Mouse (Mus musculus): ENCODE measurements around the gene Zfhx3. TPM values are rescaled to one million over a fixed set of nuclear protein-coding genes. Genes with fewer than 3 reads are reported as not detected.

The Zfhx3 gene
- polyA plus RNA-seq, 1 experiment from 2014 or later, result 2.4 TPM

- H3K4me3 ChIP-seq (ENCODE audit: low read depth, low read length), result no peak overlapping the region
- H3K27me3 ChIP-seq (replicated peaks; ENCODE audit: control insufficient read depth, insufficient read depth, low read length), result no peaks in the 10 kb centered on the region
- H3K27ac ChIP-seq (ENCODE audit: low read depth, low read length), result no peak overlapping the region
- no peak for TF ChIP-seq CTCF (IDR thresholded peaks at IDR 0.05; ENCODE audit: low read depth)
- no peak overlapping the region for H3K4me2 ChIP-seq (replicated peaks; ENCODE audit: low read depth)
- H3K36me3 ChIP-seq (ENCODE audit: control insufficient read depth, insufficient read depth), result peaks cover 32% of the 10 kb centered on the region
- H3K4me1 ChIP-seq (replicated peaks; ENCODE audit: control insufficient read depth, insufficient read depth, low read length), result no peaks in the 10 kb centered on the region
- H3K9ac ChIP-seq (ENCODE audit: low read depth, low read length), result no peak overlapping the region
- ATAC-seq, result no peak
- 0 out of 2 replicates have a peak, but pooled peaks cover 3% of the 10 kb centered on the region for H3K9me3 ChIP-seq (ENCODE audit: control insufficient read depth)
- 88% methylated on average over 11 of the region's 11 CpGs for WGBS
These were observed 1000.7 kb downstream of the Zfhx3 start for GRCm38 (mm10) chr8:108943132-108943531.

- H3K9me3 ChIP-seq (ENCODE audit: control insufficient read depth), result peaks cover 12% of the 10 kb centered on the region
- no peak overlapping the region for H3K9ac ChIP-seq (ENCODE audit: low read depth, low read length)
- no peak overlapping the region for H3K27ac ChIP-seq (ENCODE audit: low read depth, low read length)
- H3K4me2 ChIP-seq (replicated peaks; ENCODE audit: low read depth), result no peak overlapping the region
- H3K4me1 ChIP-seq (replicated peaks; ENCODE audit: control insufficient read depth, insufficient read depth, low read length), result no peaks in the 10 kb centered on the region
- no peak overlapping the region for H3K4me3 ChIP-seq (ENCODE audit: low read depth, low read length)
- peaks cover 44% of the 10 kb centered on the region for H3K36me3 ChIP-seq (ENCODE audit: control insufficient read depth, insufficient read depth)
- no peak for TF ChIP-seq CTCF (IDR thresholded peaks at IDR 0.05; ENCODE audit: low read depth)
- no peak for ATAC-seq
- no peaks in the 10 kb centered on the region for H3K27me3 ChIP-seq (replicated peaks; ENCODE audit: control insufficient read depth, insufficient read depth, low read length)
- WGBS, result 85% methylated on average over 13 of the region's 13 CpGs
These were observed 1001.9 kb downstream of the Zfhx3 start for GRCm38 (mm10) chr8:108944312-108944711.

DNA sequence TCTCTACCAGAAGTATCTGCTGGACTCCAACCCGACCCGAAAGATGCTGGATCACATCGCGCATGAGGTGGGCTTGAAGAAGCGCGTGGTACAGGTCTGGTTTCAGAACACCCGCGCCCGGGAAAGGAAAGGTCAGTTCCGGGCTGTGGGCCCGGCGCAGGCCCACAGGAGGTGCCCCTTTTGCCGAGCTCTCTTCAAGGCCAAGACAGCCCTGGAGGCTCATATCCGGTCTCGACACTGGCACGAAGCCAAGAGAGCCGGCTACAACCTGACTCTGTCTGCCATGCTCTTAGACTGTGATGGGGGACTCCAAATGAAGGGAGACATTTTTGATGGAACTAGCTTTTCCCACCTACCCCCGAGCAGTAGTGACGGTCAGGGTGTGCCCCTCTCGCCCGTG lies 1007.9 kb downstream of the Zfhx3 start:
- H3K4me1 ChIP-seq (replicated peaks; ENCODE audit: control insufficient read depth, insufficient read depth, low read length), result no peaks in the 10 kb centered on the region
- no peak overlapping the region for H3K4me2 ChIP-seq (replicated peaks; ENCODE audit: low read depth)
- ATAC-seq, result no peak
- no peak overlapping the region for H3K4me3 ChIP-seq (ENCODE audit: low read depth, low read length)
- peaks cover 76% of the 10 kb centered on the region for H3K36me3 ChIP-seq (ENCODE audit: control insufficient read depth, insufficient read depth)
- H3K9me3 ChIP-seq (ENCODE audit: control insufficient read depth), result peaks cover 19% of the 10 kb centered on the region
- no peak for TF ChIP-seq CTCF (IDR thresholded peaks at IDR 0.05; ENCODE audit: low read depth)
- no peaks in the 10 kb centered on the region for H3K27me3 ChIP-seq (replicated peaks; ENCODE audit: control insufficient read depth, insufficient read depth, low read length)
- WGBS, result 98% methylated on average over 21 of the region's 21 CpGs
- H3K27ac ChIP-seq (ENCODE audit: low read depth, low read length), result no peak overlapping the region
- H3K9ac ChIP-seq (ENCODE audit: low read depth, low read length), result no peak overlapping the region

DNA sequence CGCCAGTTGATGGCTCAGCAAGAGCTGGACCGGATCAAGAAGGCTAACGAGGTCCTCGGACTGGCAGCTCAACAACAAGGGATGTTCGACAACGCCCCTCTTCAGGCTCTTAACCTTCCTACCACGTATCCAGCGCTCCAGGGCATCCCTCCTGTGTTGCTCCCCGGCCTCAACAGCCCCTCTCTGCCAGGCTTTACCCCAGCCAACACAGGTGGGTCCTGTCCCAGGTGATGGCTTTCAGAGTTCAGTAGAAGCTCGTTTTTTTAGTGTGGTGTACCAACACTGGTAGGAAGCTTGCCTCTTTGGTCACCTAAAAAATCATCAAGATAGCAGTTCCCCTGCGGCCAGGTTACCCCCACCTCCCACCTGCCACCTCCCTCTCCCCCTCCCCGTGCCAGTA lies 1009.1 kb downstream of the Zfhx3 start:
- no peak overlapping the region for H3K9ac ChIP-seq (ENCODE audit: low read depth, low read length)
- no peak for ATAC-seq
- H3K4me2 ChIP-seq (replicated peaks; ENCODE audit: low read depth), result no peak overlapping the region
- H3K27ac ChIP-seq (ENCODE audit: low read depth, low read length), result peak overlapping the region; percentile 46; the same call in 1 of the 2 replicates
- H3K27me3 ChIP-seq (replicated peaks; ENCODE audit: control insufficient read depth, insufficient read depth, low read length), result no peaks in the 10 kb centered on the region
- H3K4me3 ChIP-seq (ENCODE audit: low read depth, low read length), result no peak overlapping the region
- WGBS, result 95% methylated on average over 12 of the region's 12 CpGs
- peaks cover 78% of the 10 kb centered on the region for H3K36me3 ChIP-seq (ENCODE audit: control insufficient read depth, insufficient read depth)
- no peaks in the 10 kb centered on the region for H3K4me1 ChIP-seq (replicated peaks; ENCODE audit: control insufficient read depth, insufficient read depth, low read length)
- TF ChIP-seq CTCF (IDR thresholded peaks at IDR 0.05; ENCODE audit: low read depth), result no peak
- H3K9me3 ChIP-seq (ENCODE audit: control insufficient read depth), result peaks cover 19% of the 10 kb centered on the region

- H3K27ac ChIP-seq (ENCODE audit: low read depth, low read length), result 0 out of 2 replicates have a peak overlapping the region, but pooled peaks have one; percentile 7
- H3K4me1 ChIP-seq (replicated peaks; ENCODE audit: control insufficient read depth, insufficient read depth, low read length), result no peaks in the 10 kb centered on the region
- H3K9me3 ChIP-seq (ENCODE audit: control insufficient read depth), result no peaks in the 10 kb centered on the region
- no peak for ATAC-seq
- peaks cover 34% of the 10 kb centered on the region for H3K36me3 ChIP-seq (ENCODE audit: control insufficient read depth, insufficient read depth)
- no peak overlapping the region for H3K4me3 ChIP-seq (ENCODE audit: low read depth, low read length)
- no peak for TF ChIP-seq CTCF (IDR thresholded peaks at IDR 0.05; ENCODE audit: low read depth)
- 83% methylated on average over 37 of the region's 37 CpGs for WGBS
- H3K9ac ChIP-seq (ENCODE audit: low read depth, low read length), result no peak overlapping the region
- no peak overlapping the region for H3K4me2 ChIP-seq (replicated peaks; ENCODE audit: low read depth)
- H3K27me3 ChIP-seq (replicated peaks; ENCODE audit: control insufficient read depth, insufficient read depth, low read length), result no peaks in the 10 kb centered on the region
These were observed 1014.0 kb downstream of the Zfhx3 start for GRCm38 (mm10) chr8:108956416-108956815.

DNA sequence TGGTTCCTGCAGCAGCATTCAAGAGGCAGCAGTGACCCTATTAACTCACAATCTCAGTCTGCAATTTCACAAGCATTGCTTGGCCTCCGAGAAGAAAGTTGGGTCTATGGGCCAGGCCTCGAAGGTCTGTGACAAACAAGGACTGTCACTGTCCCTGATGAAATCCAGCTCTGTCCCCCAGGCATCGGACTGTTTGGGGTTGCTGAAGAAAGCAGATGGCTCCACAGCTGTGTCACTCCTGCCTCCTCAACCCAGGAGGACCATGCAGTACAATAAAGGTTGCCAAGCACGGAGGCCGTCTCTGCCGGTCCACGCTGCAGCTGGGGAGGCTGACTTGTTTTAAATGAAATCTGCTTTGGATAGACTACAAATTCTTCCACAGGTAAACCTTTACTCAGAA lies 1020.1 kb downstream of the Zfhx3 start:
- H3K4me2 ChIP-seq (replicated peaks; ENCODE audit: low read depth), result no peak overlapping the region
- no peak for TF ChIP-seq CTCF (IDR thresholded peaks at IDR 0.05; ENCODE audit: low read depth)
- no peaks in the 10 kb centered on the region for H3K36me3 ChIP-seq (ENCODE audit: control insufficient read depth, insufficient read depth)
- H3K4me1 ChIP-seq (replicated peaks; ENCODE audit: control insufficient read depth, insufficient read depth, low read length), result no peaks in the 10 kb centered on the region
- WGBS, result 77% methylated on average over 7 of the region's 7 CpGs
- H3K4me3 ChIP-seq (ENCODE audit: low read depth, low read length), result no peak overlapping the region
- H3K27me3 ChIP-seq (replicated peaks; ENCODE audit: control insufficient read depth, insufficient read depth, low read length), result no peaks in the 10 kb centered on the region
- no peaks in the 10 kb centered on the region for H3K9me3 ChIP-seq (ENCODE audit: control insufficient read depth)
- ATAC-seq, result no peak
- H3K9ac ChIP-seq (ENCODE audit: low read depth, low read length), result no peak overlapping the region
- H3K27ac ChIP-seq (ENCODE audit: low read depth, low read length), result no peak overlapping the region

DNA sequence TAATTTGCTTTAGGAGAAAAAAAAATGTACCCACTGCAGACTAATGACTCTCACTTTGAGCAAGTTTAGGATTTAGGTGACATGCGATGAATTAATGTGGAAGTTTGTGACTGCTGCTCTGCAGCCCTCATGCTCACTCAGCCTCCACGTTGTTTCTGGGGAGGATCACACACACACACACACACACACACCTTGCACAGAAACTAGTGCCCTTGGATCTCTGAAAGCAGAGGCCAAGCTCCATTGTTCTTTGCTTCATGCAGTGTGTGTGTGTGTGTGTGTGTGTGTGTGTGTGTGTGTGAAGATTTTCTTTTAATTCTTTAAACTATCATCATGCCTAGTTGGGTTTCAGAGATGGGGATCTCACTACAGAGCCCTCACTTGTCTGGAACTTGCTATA lies 1020.7 kb downstream of the Zfhx3 start:
- WGBS, result 77% methylated on average over 2 of the region's 2 CpGs
- H3K27ac ChIP-seq (ENCODE audit: low read depth, low read length), result no peak overlapping the region
- no peaks in the 10 kb centered on the region for H3K4me1 ChIP-seq (replicated peaks; ENCODE audit: control insufficient read depth, insufficient read depth, low read length)
- TF ChIP-seq CTCF (IDR thresholded peaks at IDR 0.05; ENCODE audit: low read depth), result no peak
- no peaks in the 10 kb centered on the region for H3K9me3 ChIP-seq (ENCODE audit: control insufficient read depth)
- H3K27me3 ChIP-seq (replicated peaks; ENCODE audit: control insufficient read depth, insufficient read depth, low read length), result no peaks in the 10 kb centered on the region
- H3K4me3 ChIP-seq (ENCODE audit: low read depth, low read length), result no peak overlapping the region
- no peaks in the 10 kb centered on the region for H3K36me3 ChIP-seq (ENCODE audit: control insufficient read depth, insufficient read depth)
- no peak overlapping the region for H3K4me2 ChIP-seq (replicated peaks; ENCODE audit: low read depth)
- ATAC-seq, result no peak
- H3K9ac ChIP-seq (ENCODE audit: low read depth, low read length), result no peak overlapping the region

Measured in intestine, postnatal 0 days (tissue).